Mouse (Mus musculus): ENCODE measurements around the gene Ndufaf8.

Gene Ndufaf8

DNA sequence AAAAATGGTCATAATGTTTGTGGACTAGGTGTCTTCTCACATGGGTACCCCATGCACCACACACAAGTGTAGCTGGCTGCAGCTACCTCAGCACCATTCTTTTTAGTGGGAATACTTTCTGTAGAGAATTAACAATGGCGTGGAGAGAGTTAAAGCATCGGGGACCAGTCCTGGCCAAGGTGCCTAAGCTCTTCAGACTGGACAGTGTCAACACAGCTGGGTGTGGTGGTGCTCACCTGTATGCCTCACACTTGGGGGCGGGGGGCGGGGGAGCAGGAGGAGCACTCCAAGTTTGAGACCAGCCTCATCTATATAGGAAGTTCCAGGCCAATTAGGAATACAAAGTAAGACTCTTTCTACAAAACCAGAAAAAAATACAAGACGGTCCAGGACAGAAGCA lies 35.4 kb downstream of the Ndufaf8 start:
- no peak for DNase-seq (ENCODE audit: low read depth, low spot score)

DNA sequence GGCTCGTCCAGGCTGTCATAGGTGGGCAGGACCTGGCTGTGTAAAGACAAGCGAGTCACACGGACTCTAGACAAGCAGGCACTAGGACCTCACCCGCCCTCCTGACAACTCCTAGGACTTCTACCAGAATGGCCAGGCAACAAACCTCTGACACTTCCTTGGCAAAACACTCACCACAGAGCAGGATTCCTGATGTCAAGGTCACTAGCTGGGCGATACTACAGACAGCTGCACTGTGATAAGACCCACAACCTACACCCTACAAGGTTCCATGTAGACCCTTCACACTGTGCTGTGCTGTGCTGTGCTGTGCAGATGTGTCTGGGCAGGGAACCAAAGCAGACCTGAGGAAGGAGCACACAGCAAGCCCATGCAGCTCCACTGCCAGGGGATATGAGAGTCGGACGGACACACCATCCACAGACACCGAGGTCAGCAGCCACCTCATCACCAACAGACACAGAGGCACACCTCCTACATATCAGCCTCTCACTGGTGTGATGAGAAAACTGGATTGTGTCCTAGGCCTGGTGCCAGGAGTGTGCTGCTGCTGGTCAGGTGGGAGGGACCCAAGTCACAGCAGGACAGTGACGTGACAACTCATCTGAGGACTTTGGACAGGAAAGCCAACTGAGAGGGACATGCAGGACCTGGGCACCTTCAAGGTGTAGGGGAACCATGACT lies 36.3 kb downstream of the Ndufaf8 start:
- DNase-seq (ENCODE audit: low read depth, low spot score): no peak

DNA sequence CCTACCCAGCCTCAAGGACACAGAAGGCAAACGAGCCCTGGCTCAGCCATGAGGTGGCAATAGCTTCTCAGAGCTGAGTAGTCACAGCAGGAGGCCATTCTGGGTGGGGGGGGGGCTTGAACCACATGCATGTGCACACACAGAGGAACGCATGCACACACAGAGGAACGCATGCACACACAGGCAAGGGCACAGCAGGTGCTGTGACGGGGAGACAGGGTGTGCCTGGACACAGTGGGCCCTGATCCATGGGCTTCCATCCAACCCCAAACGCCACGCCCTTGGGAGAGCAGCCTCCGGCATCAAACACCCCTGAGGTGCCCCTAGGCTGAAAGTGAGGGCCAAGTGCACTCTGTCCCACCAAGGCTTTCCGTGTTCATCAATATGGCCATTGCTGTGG lies 37.5 kb downstream of the Ndufaf8 start:
- DNase-seq (ENCODE audit: low read depth, low spot score): no peak

DNA sequence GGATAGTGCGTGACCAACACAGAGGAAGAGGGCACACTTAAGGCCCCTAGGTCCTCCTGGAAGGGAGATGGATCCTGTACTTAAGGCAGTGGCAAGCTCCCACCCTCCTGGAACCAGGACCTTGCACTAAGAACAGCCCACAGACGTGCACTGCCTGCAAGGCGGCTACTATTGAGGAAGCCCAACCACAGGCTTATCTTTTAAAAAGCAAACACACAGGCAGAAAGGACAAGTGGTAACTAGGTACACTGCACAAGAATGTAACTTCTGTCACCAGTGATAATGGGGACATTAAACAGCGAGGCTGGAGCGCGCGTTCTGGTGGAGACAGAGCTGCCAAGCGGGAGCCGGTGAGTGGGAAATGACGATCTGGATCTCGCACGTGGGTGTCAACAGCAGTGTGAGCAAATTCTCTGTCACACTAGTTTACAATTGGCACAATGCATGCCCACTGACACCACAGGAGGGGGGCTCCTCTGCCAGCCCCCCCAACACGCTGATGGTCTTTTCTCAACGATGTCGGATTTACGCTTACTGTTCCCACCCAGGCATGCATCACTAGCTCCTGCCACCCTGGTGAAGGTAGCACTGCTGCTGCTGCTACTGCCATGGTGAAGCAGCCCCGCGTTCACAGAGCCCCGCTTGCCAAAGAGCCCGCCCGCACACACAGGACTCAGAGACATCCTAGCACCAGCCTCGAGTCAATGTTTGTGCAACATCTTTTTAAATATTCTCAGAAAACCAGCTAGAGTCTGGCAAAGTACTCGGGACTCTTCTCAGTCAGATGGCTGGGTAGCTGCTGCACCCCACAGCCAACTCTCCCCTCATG lies 38.3 kb downstream of the Ndufaf8 start:
- DNase-seq (ENCODE audit: low read depth, low spot score): no peak

DNA sequence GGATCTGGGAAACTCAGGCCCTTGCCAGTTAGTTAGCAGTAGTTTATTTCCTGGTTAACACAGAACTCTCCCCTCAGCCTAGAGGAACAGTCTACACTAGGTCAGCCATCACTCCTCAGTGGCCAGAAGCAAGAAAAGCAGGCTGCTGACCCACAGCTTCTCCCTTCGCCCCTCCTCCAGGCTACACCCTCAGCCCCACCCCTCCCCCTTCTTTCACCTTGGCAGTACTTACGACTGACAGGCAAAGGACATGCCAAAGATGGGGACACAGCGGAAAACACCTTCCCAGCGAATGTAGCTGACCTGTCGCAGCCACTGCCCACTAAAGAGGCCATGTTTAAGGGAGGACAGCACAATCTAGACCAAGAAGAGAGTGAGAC lies 38.9 kb downstream of the Ndufaf8 start:
- no peak for DNase-seq (ENCODE audit: low read depth, low spot score)

DNA sequence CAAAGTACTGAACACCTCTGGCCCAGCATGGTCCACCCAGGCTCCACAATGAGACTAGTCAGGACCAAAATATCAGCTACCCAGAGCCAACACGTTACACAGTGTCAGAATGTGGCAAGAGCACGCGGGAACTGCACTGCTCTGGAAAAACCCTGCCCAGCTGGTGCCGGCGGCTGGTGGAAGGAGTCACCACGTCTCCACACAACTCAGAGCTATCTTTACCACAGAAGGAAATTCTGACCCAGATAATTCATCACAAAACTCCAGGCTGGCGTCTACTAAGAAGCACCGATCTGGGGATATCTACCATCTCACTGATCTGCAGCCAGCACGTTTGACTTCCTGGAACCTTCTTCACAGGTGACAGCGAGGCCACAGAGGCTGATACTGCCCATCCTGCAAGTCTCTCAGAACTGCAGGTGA lies 40.6 kb downstream of the Ndufaf8 start:
- peak; percentile 62 for DNase-seq (ENCODE audit: low read depth, low spot score)

DNA sequence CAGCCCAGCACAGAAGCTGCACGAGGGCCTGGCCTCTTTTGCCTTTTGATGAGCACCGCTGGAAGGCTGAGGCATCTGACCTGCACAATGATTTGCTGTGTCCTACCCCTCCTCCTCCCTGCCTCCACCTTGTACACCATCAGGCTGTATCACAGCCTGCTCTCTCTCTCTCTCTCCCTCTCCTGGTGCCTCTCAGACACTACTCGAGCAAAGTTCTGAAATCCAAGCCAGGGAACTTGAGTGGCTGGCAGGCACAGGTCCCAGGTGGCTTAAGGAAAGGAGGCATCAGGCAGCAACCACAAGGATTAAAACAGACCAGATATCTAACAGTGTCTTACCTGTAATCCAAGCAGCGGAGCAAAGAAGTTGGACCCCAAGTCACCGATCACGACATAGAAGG lies 41.5 kb downstream of the Ndufaf8 start:
- DNase-seq (ENCODE audit: low read depth, low spot score): no peak

DNA sequence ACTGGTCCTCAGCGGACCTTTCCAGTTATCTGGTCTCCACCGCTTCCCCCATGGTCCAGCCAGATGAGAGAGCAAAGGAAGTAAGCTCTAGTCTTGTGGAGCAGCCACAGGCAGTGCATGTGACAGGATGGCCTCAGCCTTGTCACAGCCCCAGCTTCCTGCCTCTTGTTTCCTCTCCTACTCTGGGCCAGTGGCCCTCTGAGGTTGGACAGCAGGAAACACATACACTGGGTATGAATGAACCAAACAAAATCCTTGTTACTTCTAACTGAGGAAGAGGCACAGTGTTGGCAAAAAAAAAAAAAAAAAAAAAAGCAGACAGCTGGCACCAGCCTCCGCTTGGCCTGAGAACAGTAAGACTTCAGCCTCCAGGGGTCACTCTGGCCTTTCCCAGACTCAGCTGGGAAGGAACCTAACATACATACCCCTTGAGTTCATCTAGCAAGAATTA lies 43.9 kb downstream of the Ndufaf8 start:
- DNase-seq (ENCODE audit: low read depth, low spot score): peak; percentile 52

DNA sequence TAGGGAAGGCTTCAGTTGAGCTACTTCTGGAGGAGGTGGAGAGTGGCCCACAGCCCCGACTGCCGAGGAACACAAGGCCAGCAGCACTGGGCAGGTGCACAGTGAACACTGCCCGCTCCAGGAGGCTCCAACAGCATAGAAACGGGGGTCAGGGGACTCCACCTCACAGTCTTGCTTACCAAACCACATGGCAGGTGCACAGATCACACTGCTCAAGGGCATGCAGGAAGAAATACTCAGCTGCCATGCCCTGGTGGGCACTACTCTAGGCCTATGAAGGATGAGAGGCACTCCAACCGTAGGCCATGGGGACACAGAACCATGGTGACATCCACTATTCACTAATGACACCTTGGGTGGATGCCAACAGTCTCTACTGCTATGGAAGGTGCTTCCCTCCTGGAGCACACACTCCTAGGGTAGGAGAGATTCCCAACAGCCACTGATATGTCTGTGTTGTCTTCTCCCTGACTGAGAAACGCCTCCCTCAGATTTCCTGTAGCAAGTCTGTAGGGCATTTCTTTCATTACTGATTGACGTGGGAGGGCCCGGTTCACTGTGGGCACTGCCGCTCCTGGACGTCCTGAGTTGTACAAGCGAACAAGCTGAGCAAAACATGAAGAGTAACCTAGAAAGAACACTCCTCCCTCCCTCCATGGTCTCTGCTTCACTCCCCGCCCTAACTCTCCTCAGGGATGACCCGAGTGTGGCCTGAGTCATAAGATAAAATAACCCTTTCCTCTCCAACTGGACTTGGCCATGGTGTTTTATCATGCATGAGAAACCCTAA lies 45.2 kb downstream of the Ndufaf8 start:
- no peak for DNase-seq (ENCODE audit: low read depth, low spot score)

DNA sequence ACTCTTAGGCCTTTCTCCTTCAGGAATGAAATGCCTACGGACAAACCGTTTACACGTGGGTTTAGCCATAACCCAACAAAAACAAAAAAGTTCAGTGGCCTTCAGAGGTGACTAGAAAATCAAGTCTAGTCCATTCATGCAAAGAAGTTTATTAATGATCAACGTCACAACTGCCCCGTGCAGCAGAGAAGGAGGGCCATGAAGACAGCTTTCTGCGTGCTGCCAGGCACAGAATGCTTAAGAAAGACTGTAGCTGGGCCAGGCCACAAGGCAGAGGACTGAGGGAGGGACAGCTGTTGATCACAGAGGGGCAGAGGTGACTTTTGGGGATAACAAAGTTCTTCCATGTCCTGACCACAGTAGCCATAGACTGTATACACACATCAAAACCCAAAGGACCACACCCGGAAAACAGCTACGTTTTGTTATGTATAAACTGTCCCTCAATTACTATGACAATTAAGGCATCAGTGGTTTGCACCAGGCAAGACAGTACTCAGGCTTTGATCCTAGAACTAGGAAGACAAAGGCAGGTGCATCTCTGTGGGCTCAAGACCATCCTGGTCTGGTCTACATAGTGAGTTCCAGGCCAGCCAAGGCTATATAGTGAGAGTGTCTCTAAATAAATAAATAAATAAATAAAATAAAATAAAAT lies 49.6 kb downstream of the Ndufaf8 start:
- DNase-seq (ENCODE audit: low read depth, low spot score): no peak

DNA sequence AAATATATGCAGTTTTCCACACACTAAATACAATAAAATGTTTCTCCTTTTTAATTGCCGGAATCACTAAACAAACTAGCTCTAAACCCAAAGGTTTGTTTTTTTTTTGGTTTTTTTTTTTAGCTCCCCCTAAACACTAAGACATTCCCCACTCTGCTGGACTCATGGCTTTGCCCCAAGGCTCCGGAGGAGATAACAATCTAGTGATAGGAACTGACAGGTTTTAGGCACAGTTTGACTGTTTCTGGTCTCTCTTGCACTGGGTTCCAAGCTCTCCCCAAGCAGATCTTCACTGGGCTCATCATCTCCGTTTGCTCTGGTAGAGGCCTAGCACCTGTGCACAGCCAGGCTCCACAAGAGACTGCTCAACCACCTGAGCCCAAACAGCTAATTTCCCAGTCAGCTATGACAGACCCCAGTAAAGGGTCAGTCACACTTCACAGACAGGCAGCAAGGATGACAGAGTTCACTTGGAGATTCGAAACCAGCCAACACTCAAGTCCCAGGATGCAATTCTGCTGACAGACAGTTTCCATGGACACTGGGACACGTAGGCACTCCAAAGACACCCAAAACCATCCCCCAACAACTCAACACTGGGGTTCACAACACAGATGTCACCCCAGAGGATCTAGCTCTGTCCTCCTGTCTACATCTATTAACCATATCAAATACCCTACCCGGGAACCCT lies 50.9 kb downstream of the Ndufaf8 start:
- DNase-seq (ENCODE audit: low read depth, low spot score): peak; percentile 42
